Mouse (Mus musculus): ENCODE results near the gene Hc. TPM values are rescaled to one million over a fixed set of nuclear protein-coding genes. Genes with fewer than 3 reads are reported as not detected.
A peak's percentile ranks its signal among the peaks of the same experiment; 100 is the strongest.

Gene Hc
- total RNA-seq, 2 experiments from 2014 or later, result 0.41 TPM; not detected in 1

GRCm38 (mm10) chr2:35058325-35058724, 2.9 kb downstream of the Hc start:
- DNase-seq (ENCODE audit: low spot score in 2 of 2), result no peak

GRCm38 (mm10) chr2:35057243-35057642, 4.0 kb downstream of the Hc start:
- DNase-seq (ENCODE audit: low spot score in 2 of 2), result no peak

GRCm38 (mm10) chr2:35048851-35049250, 12.4 kb downstream of the Hc start:
- no peak for DNase-seq (ENCODE audit: low spot score in 2 of 2)

GRCm38 (mm10) chr2:35044956-35045355, 16.3 kb downstream of the Hc start:
- peak in 1 of 2 experiments; percentile 39 for DNase-seq (ENCODE audit: low spot score in 2 of 2)

GRCm38 (mm10) chr2:35038580-35039375, 22.5 kb downstream of the Hc start:
- DNase-seq (ENCODE audit: low spot score in 2 of 2), result no peak

- DNase-seq (ENCODE audit: low spot score in 2 of 2), result no peak
Measured at GRCm38 (mm10) chr2:35024646-35025154, 36.5 kb downstream of the Hc start.

- DNase-seq (ENCODE audit: low spot score in 2 of 2), result no peak
Measured at GRCm38 (mm10) chr2:35021806-35022205, 39.4 kb downstream of the Hc start.

- DNase-seq (ENCODE audit: low spot score in 2 of 2), result no peak
Measured at GRCm38 (mm10) chr2:35015861-35016260, 45.4 kb downstream of the Hc start.

GRCm38 (mm10) chr2:35011649-35012048, 49.6 kb downstream of the Hc start:
- DNase-seq (ENCODE audit: low spot score in 2 of 2), result no peak

GRCm38 (mm10) chr2:34998956-34999355, 62.3 kb downstream of the Hc start:
- peak; percentile 2 to 20 for DNase-seq (ENCODE audit: low spot score in 2 of 2)

GRCm38 (mm10) chr2:34996506-34996905, 64.7 kb downstream of the Hc start:
- DNase-seq (ENCODE audit: low spot score in 2 of 2), result no peak

GRCm38 (mm10) chr2:34993696-34994356, 67.4 kb downstream of the Hc start:
- DNase-seq (ENCODE audit: low spot score in 2 of 2), result no peak

GRCm38 (mm10) chr2:34992729-34993695, 68.2 kb downstream of the Hc start:
- DNase-seq (ENCODE audit: low spot score in 2 of 2), result peak; percentile 21 to 58

- DNase-seq (ENCODE audit: low spot score in 2 of 2), result no peak
Measured at GRCm38 (mm10) chr2:34991966-34992365, 69.3 kb downstream of the Hc start.

- no peak for DNase-seq (ENCODE audit: low spot score in 2 of 2)
Measured at GRCm38 (mm10) chr2:34989749-34990148, 71.5 kb downstream of the Hc start.

- no peak for DNase-seq (ENCODE audit: low spot score in 2 of 2)
Measured at GRCm38 (mm10) chr2:34987595-34987994, 73.6 kb downstream of the Hc start.

- DNase-seq (ENCODE audit: low spot score in 2 of 2), result no peak
Measured at GRCm38 (mm10) chr2:34984885-34985284, 76.4 kb downstream of the Hc start.

- DNase-seq (ENCODE audit: low spot score in 2 of 2), result no peak
Measured at GRCm38 (mm10) chr2:34982906-34983698, 78.1 kb downstream of the Hc start.

GRCm38 (mm10) chr2:34982096-34982724, 79.0 kb downstream of the Hc start:
- DNase-seq (ENCODE audit: low spot score in 2 of 2), result no peak

- no peak for DNase-seq (ENCODE audit: low spot score in 2 of 2)
Measured at GRCm38 (mm10) chr2:34979459-34980011, 81.7 kb downstream of the Hc start.

All from layer of hippocampus, adult 18-20 months (tissue).